Mouse (Mus musculus) intestine, embryonic 14.5 days (tissue): ENCODE measurements around the gene Itgam. TPM values are rescaled to one million over a fixed set of nuclear protein-coding genes. Genes with fewer than 3 reads are reported as not detected.
"Not testable (repeated sequence)": the region's sequence is repeated elsewhere in the genome, so short reads cannot be mapped to it uniquely, and the experiment has no call there.

Experiments
- ATAC-seq: fragments of 200-750 bp; cut with Nextera tagmentation; replicated peaks from 2 replicates; pipeline ENCODE4 v1.8.0; 2017; ENCODE audit warnings: low read depth, moderate number of reproducible peaks, moderate TSS enrichment, moderate library complexity; ENCODE audit not compliant: low FRiP score, low TSS enrichment
- DNase-seq: peaks from one replicate; pipeline ENCODE4 v3.0.0-alpha.2; 2018; ENCODE audit warnings: low spot score
- H3K27ac ChIP-seq: fragments of 300-500 bp; sonication (generic); 2 replicates; pipeline ENCODE4 v1.5.1; 2014; ENCODE audit warnings: low read depth, mild to moderate bottlenecking, control low read depth
- H3K27me3 ChIP-seq: fragments of 300-500 bp; sonication (generic); replicated peaks from 2 replicates; pipeline ENCODE4 v1.6.1; 2014; ENCODE audit warnings: low read length, control low read depth; ENCODE audit not compliant: control insufficient read depth, insufficient read depth
- H3K36me3 ChIP-seq: fragments of 300-500 bp; sonication (generic); 2 replicates; pipeline ENCODE4 v1.6.1; 2014; ENCODE audit warnings: low read length, control low read depth; ENCODE audit not compliant: control insufficient read depth, insufficient read depth
- H3K4me1 ChIP-seq: fragments of 300-500 bp; sonication (generic); replicated peaks from 2 replicates; pipeline ENCODE4 v1.6.1; 2014; ENCODE audit warnings: low read length, control low read depth, mixed read lengths; ENCODE audit not compliant: control insufficient read depth, insufficient read depth
- H3K4me2 ChIP-seq: fragments of 300-500 bp; sonication (generic); 2 replicates; pipeline ENCODE4 v1.6.1; 2014; ENCODE audit warnings: low read length
- H3K4me3 ChIP-seq: fragments of 300-500 bp; sonication (generic); 2 replicates; pipeline ENCODE4 v1.5.1; 2014; ENCODE audit warnings: low read depth, low read length, control low read depth, mixed read lengths
- H3K9ac ChIP-seq: fragments of 300-500 bp; sonication (generic); 2 replicates; pipeline ENCODE4 v1.6.1; 2014; ENCODE audit warnings: mild to moderate bottlenecking, low read length
- H3K9me3 ChIP-seq: fragments of 300-500 bp; sonication (generic); 2 replicates; pipeline ENCODE4 v1.6.1; 2016; ENCODE audit warnings: low read length, control low read depth; ENCODE audit not compliant: control insufficient read depth
- WGBS: fragments of 180-500 bp; shearing (Covaris S2); extraction: QIAGEN DNeasy Blood & Tissue Kit; methylation state at CpG from one replicate; pipeline ENCODE4 v1.1.7; 2014; 5-methylcytosine and 5-hydroxymethylcytosine counted together
- polyA plus RNA-seq: library from polyadenylated mRNA; unstranded; fragments of >200 nt; fragmentation: Nextera tagmentation; extraction: Ambion mirVana; gene quantifications from 2 replicates; pipeline ENCODE4 v1.2.1, GENCODE M21; 2014

Itgam gene
- polyA plus RNA-seq, 1 experiment from 2014 or later = 1.7 TPM

DNA sequence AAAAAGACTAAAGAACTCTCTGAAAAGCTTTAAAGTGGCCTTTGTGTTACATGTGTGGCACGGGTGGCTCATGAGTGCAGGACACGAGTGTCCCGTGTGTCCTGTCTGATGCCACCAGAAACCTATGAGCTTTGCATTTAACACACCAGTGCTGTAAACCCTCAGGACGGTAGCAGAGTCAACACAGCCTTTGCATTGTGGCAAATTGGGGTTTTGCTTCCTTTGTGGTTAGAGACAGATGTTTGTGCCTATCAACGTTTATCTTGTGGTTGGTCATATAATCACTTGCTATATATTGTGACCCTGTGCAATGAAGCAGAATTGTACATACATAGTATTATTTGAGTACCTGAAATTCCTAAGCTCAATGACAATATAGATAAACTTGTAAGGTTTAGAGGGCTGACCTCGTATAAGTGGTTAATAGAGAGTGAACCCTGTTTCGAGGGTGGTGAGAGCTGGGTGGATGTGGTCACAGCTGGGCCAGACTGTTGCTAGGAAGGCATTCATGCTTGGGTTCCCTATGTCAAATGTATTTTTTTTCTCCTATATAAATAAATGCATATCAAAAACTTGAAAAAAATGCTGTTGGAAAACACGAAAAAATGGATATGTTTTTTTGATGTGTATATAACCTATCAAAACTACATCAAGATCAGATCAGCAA is 96.4 kb downstream of the Itgam start:
- not testable (repeated sequence) for H3K4me3 ChIP-seq, H3K9ac ChIP-seq, H3K27me3 ChIP-seq, H3K36me3 ChIP-seq, H3K9me3 ChIP-seq, H3K4me2 ChIP-seq, H3K27ac ChIP-seq, ATAC-seq, H3K4me1 ChIP-seq, DNase-seq
- 64% methylated on average over 8 of the region's 8 CpGs for WGBS

DNA sequence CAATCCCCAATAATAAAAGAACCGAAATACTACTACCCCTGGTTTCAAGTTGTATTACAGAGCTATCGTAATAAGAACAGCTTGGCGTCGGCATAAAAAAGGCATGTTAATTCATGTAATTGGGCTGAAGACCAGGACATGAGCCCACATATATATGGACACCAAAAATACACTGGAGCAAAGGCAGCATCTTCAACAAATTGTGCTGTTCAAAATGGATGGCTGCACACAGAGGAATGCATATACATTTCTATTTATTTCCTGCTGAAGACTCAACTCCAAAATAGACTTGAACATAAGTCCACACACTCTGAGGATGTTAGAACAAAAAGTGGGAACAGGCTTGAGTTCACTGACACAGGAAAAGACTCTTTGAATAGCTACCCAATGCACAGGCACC is 101.6 kb downstream of the Itgam start:
- H3K27me3 ChIP-seq = no peaks in the 10 kb centered on the region
- DNase-seq = no peak
- H3K36me3 ChIP-seq = no peaks in the 10 kb centered on the region
- H3K9ac ChIP-seq = no peak overlapping the region
- no peak overlapping the region for H3K27ac ChIP-seq
- no peak overlapping the region for H3K4me3 ChIP-seq
- WGBS = 99% methylated on average over 4 of the region's 4 CpGs
- H3K9me3 ChIP-seq = no peaks in the 10 kb centered on the region
- H3K4me2 ChIP-seq = no peak overlapping the region
- ATAC-seq = no peak
- H3K4me1 ChIP-seq = no peaks in the 10 kb centered on the region

DNA sequence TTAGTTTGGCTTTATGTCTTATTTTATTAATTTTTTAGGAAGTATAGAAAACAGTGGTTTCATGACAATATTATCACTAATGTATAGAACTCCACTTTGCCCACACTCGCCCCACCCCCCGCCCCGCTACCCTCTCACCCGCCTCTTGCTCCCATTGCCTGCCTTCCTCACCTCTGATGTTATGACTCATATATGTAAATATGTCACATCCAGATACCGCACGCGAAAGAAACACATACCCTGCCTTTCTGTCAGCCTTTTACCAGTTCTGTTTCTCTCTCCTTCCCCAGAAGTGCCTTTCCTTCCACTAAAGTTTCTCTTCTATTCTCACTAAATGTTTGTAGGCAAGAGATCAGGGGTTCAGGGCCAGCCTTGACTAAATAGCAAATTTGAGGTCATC is 104.0 kb downstream of the Itgam start:
- H3K4me1 ChIP-seq = no peaks in the 10 kb centered on the region
- H3K36me3 ChIP-seq = no peaks in the 10 kb centered on the region
- no peak for ATAC-seq
- no peak overlapping the region for H3K4me2 ChIP-seq
- H3K27ac ChIP-seq = no peak overlapping the region
- no peak overlapping the region for H3K4me3 ChIP-seq
- H3K9ac ChIP-seq = no peak overlapping the region
- 76% methylated on average over 7 of the region's 7 CpGs for WGBS
- no peaks in the 10 kb centered on the region for H3K27me3 ChIP-seq
- no peaks in the 10 kb centered on the region for H3K9me3 ChIP-seq
- DNase-seq = no peak

Other genes with a start within 250 kb of the Itgam start
- gene Stx4a, start 238.3 kb upstream of the Itgam start, polyA plus RNA-seq = 21.7 and 28.1 TPM in 2 replicates
- 4.9 and 6.1 TPM in 2 replicates for gene Stx1b, start 238.1 kb upstream of the Itgam start, polyA plus RNA-seq
- gene Zfp646, start 186.4 kb upstream of the Itgam start, polyA plus RNA-seq = 15.0 and 16.3 TPM in 2 replicates
- 15.7 and 17.2 TPM in 2 replicates for gene Zfp668, start 185.8 kb upstream of the Itgam start, polyA plus RNA-seq
- gene Prss53, start 171.7 kb upstream of the Itgam start, polyA plus RNA-seq = 0.63 and 0.64 TPM in 2 replicates
- not detected in 2 replicates for gene Gm21974, start 167.2 kb upstream of the Itgam start, polyA plus RNA-seq
- gene Vkorc1, start 167.0 kb upstream of the Itgam start, polyA plus RNA-seq = 157 and 174 TPM in 2 replicates
- gene Bckdk, start 158.6 kb upstream of the Itgam start, polyA plus RNA-seq = 188 and 189 TPM in 2 replicates
- gene Kat8, start 150.1 kb upstream of the Itgam start, polyA plus RNA-seq = 37.9 and 41.9 TPM in 2 replicates
- gene Prss8, start 132.5 kb upstream of the Itgam start, polyA plus RNA-seq = 39.8 and 41.6 TPM in 2 replicates
- gene Prss36, start 115.9 kb upstream of the Itgam start, polyA plus RNA-seq = 8.6 and 11.0 TPM in 2 replicates
- gene Fus, start 95.2 kb upstream of the Itgam start, polyA plus RNA-seq = 52.5 and 59.5 TPM in 2 replicates
- 208 and 275 TPM in 2 replicates for gene Pycard, start 68.8 kb upstream of the Itgam start, polyA plus RNA-seq
- gene Trim72, start 58.7 kb upstream of the Itgam start, polyA plus RNA-seq = 0.16 TPM in 1 of 2 replicates, not detected in the other
- 0.04 TPM in 1 of 2 replicates, not detected in the other for gene Gm49368, start within 50 bp of the Itgam start, polyA plus RNA-seq
- 0.31 and 0.47 TPM in 2 replicates for gene Itgax, start 66.9 kb downstream of the Itgam start, polyA plus RNA-seq
- 0.11 TPM in 1 of 2 replicates, not detected in the other for gene Itgad, start 91.7 kb downstream of the Itgam start, polyA plus RNA-seq
- gene Cox6a2, start 143.7 kb downstream of the Itgam start, polyA plus RNA-seq = not detected in 2 replicates
- 13.4 and 13.8 TPM in 2 replicates for gene Armc5, start 174.7 kb downstream of the Itgam start, polyA plus RNA-seq
- 6.5 and 7.6 TPM in 2 replicates for gene 9130023H24Rik, start 175.4 kb downstream of the Itgam start, polyA plus RNA-seq
- 178 and 179 TPM in 2 replicates for gene Tgfb1i1, start 184.2 kb downstream of the Itgam start, polyA plus RNA-seq
- gene Slc5a2, start 203.0 kb downstream of the Itgam start, polyA plus RNA-seq = 0.15 TPM in 1 of 2 replicates, not detected in the other
- gene BC017158, start 235.5 kb downstream of the Itgam start, polyA plus RNA-seq = 49.5 and 51.0 TPM in 2 replicates